Mouse (Mus musculus) heart, embryonic 11.5 days (tissue): ENCODE results near the gene Ccdc82. TPM values are rescaled to one million over a fixed set of nuclear protein-coding genes. Genes with fewer than 3 reads are reported as not detected.
A peak's percentile ranks its signal among the peaks of the same experiment; 100 is the strongest.

Experiments used
- ATAC-seq: fragments of 200-750 bp; cut with Nextera tagmentation; replicated peaks from 2 replicates; pipeline ENCODE4 v1.8.0; 2017; ENCODE audit warnings: moderate library complexity; ENCODE audit not compliant: insufficient number of reproducible peaks, low FRiP score, low TSS enrichment
- H3K27ac ChIP-seq: fragments of 300-500 bp; sonication (generic); 2 replicates; pipeline ENCODE4 v1.5.1; 2014; ENCODE audit warnings: mild to moderate bottlenecking, low read depth, low read length
- H3K27me3 ChIP-seq: fragments of 300-500 bp; sonication (generic); 2 replicates; pipeline ENCODE4 v1.6.1; 2014; ENCODE audit warnings: mild to moderate bottlenecking, low read length, mixed read lengths; ENCODE audit not compliant: control insufficient read depth, insufficient read depth
- H3K36me3 ChIP-seq: fragments of 300-500 bp; sonication (generic); 2 replicates; pipeline ENCODE4 v1.6.1; 2014; ENCODE audit warnings: mild to moderate bottlenecking, low read length, moderate library complexity, mixed read lengths; ENCODE audit not compliant: control insufficient read depth, insufficient read depth
- H3K4me1 ChIP-seq: fragments of 300-500 bp; sonication (generic); 2 replicates; pipeline ENCODE4 v1.6.1; 2014; ENCODE audit warnings: low read length; ENCODE audit not compliant: control insufficient read depth, insufficient read depth
- H3K4me2 ChIP-seq: fragments of 300-500 bp; sonication (generic); 2 replicates; pipeline ENCODE4 v1.6.1; 2014; ENCODE audit warnings: mild to moderate bottlenecking, moderate library complexity
- H3K4me3 ChIP-seq: fragments of 300-500 bp; sonication (generic); 2 replicates; pipeline ENCODE4 v1.5.1; 2014; ENCODE audit warnings: low read depth, low read length
- H3K9ac ChIP-seq: fragments of 300-500 bp; sonication (generic); 2 replicates; pipeline ENCODE4 v1.6.1; 2014; ENCODE audit warnings: mild to moderate bottlenecking, low read depth, low read length, moderate library complexity
- H3K9me3 ChIP-seq: fragments of 300-500 bp; sonication (generic); replicated peaks from 2 replicates; pipeline ENCODE4 v1.6.1; 2016; ENCODE audit warnings: low read length; ENCODE audit not compliant: control insufficient read depth
- WGBS: fragments of 180-500 bp; shearing (Covaris S2); extraction: QIAGEN DNeasy Blood & Tissue Kit; methylation state at CpG from one replicate; pipeline ENCODE4 v1.1.7; 2014; ENCODE audit not compliant: insufficient replicate concordance; 5-methylcytosine and 5-hydroxymethylcytosine counted together
- polyA plus RNA-seq: library from polyadenylated mRNA; unstranded; fragments of >200 nt; fragmentation: Nextera tagmentation; extraction: Ambion mirVana; gene quantifications from 2 replicates; pipeline ENCODE4 v1.2.1, GENCODE M21; 2014

Gene Ccdc82
- polyA plus RNA-seq, 1 experiment from 2014 or later: 8.0 TPM

- H3K4me2 ChIP-seq: no peak overlapping the region
- H3K27ac ChIP-seq: no peak overlapping the region
- H3K9ac ChIP-seq: no peak overlapping the region
- 87% methylated on average over 2 of the region's 2 CpGs for WGBS
- no peaks in the 10 kb centered on the region for H3K9me3 ChIP-seq
- no peak overlapping the region for H3K4me3 ChIP-seq
- H3K36me3 ChIP-seq: no peaks in the 10 kb centered on the region
- no peaks in the 10 kb centered on the region for H3K27me3 ChIP-seq
- peaks cover 33% of the 10 kb centered on the region for H3K4me1 ChIP-seq
- no peak for ATAC-seq
Observed at GRCm38 (mm10) chr9:13313923-13314322, 67.2 kb downstream of the Ccdc82 start.

- 57% methylated on average over 5 of the region's 5 CpGs for WGBS
- Histone ChIP-seq H3K4me1 (peaks cover 33% of the 10 kb centered on the region), H3K4me3 (no peak overlapping the region), H3K4me2 (no peak overlapping the region), H3K9ac (no peak overlapping the region), H3K36me3 (no peaks in the 10 kb centered on the region), H3K27me3 (no peaks in the 10 kb centered on the region), H3K9me3 (no peaks in the 10 kb centered on the region), H3K27ac (no peak overlapping the region)
- ATAC-seq: no peak
Observed at GRCm38 (mm10) chr9:13314577-13315004, 67.8 kb downstream of the Ccdc82 start.

- H3K9ac ChIP-seq: no peak overlapping the region
- 0 out of 2 replicates have a peak overlapping the region, but pooled peaks have one; percentile 1 for H3K27ac ChIP-seq
- H3K4me1 ChIP-seq: peaks cover 27% of the 10 kb centered on the region
- no peaks in the 10 kb centered on the region for H3K36me3 ChIP-seq
- H3K27me3 ChIP-seq: no peaks in the 10 kb centered on the region
- 0 out of 2 replicates have a peak overlapping the region, but pooled peaks have one; percentile 20 for H3K4me2 ChIP-seq
- H3K9me3 ChIP-seq: no peaks in the 10 kb centered on the region
- 50% methylated on average over 5 of the region's 5 CpGs for WGBS
- H3K4me3 ChIP-seq: no peak overlapping the region
- ATAC-seq: no peak
Observed at GRCm38 (mm10) chr9:13315393-13315792, 68.6 kb downstream of the Ccdc82 start.

- Histone ChIP-seq H3K4me2 (no peak overlapping the region), H3K9me3 (no peaks in the 10 kb centered on the region), H3K4me1 (peaks cover 53% of the 10 kb centered on the region), H3K36me3 (no peaks in the 10 kb centered on the region), H3K27ac (no peak overlapping the region), H3K4me3 (no peak overlapping the region), H3K9ac (no peak overlapping the region), H3K27me3 (no peaks in the 10 kb centered on the region)
- 79% methylated on average over 2 of the region's 2 CpGs for WGBS
- no peak for ATAC-seq
Observed at GRCm38 (mm10) chr9:13319566-13319965, 72.8 kb downstream of the Ccdc82 start.

GRCm38 (mm10) chr9:13320800-13321364 is 74.1 kb downstream of the Ccdc82 start:
- Histone ChIP-seq H3K4me2 (no peak overlapping the region), H3K27ac (0 out of 2 replicates have a peak overlapping the region, but pooled peaks have one; percentile 29), H3K36me3 (no peaks in the 10 kb centered on the region), H3K9ac (no peak overlapping the region), H3K9me3 (no peaks in the 10 kb centered on the region), H3K27me3 (no peaks in the 10 kb centered on the region), H3K4me1 (peaks cover 40% of the 10 kb centered on the region), H3K4me3 (no peak overlapping the region)
- 33% methylated on average over 5 of the region's 5 CpGs for WGBS
- no peak for ATAC-seq

GRCm38 (mm10) chr9:13323074-13323473 is 76.3 kb downstream of the Ccdc82 start:
- 73% methylated on average over 2 of the region's 2 CpGs for WGBS
- no peak overlapping the region for H3K9ac ChIP-seq
- ATAC-seq: no peak

GRCm38 (mm10) chr9:13323612-13324011 is 76.9 kb downstream of the Ccdc82 start:
- 32% methylated on average over 1 of the region's 1 CpGs for WGBS
- ATAC-seq: no peak
- Histone ChIP-seq H3K27me3 (no peaks in the 10 kb centered on the region), H3K36me3 (no peaks in the 10 kb centered on the region), H3K4me2 (no peak overlapping the region), H3K27ac (peak overlapping the region; percentile 50), H3K4me1 (peaks cover 32% of the 10 kb centered on the region), H3K9me3 (no peaks in the 10 kb centered on the region), H3K4me3 (no peak overlapping the region), H3K9ac (no peak overlapping the region)

More at GRCm38 (mm10) chr9:13323074-13323473, 76.3 kb downstream of the Ccdc82 start:
- Histone ChIP-seq H3K27me3 (no peaks in the 10 kb centered on the region), H3K4me1 (peaks cover 32% of the 10 kb centered on the region), H3K4me3 (no peak overlapping the region), H3K27ac (peak overlapping the region; percentile 50), H3K9me3 (no peaks in the 10 kb centered on the region), H3K4me2 (no peak overlapping the region), H3K36me3 (no peaks in the 10 kb centered on the region)
